Mouse (Mus musculus) brown adipose tissue, adult 24 weeks (tissue): Measurements from ENCODE around the gene Otp. TPM values are rescaled to one million over a fixed set of nuclear protein-coding genes. Genes with fewer than 3 reads are reported as not detected.

ENCODE experiments used
- H3K27ac ChIP-seq: fragments of 200-500 bp; replicated peaks from 2 replicates; pipeline ENCODE4 v1.5.1; 2012; ENCODE audit warnings: low read depth, mild to moderate bottlenecking, low read length
- H3K4me1 ChIP-seq: fragments of 200-500 bp; 2 replicates; pipeline ENCODE4 v1.6.1; 2012; ENCODE audit warnings: low read length, mixed read lengths; ENCODE audit not compliant: control insufficient read depth, insufficient read depth, insufficient read length
- H3K4me3 ChIP-seq: fragments of 200-500 bp; 2 replicates; pipeline ENCODE4 v1.5.1; 2012; ENCODE audit warnings: low read depth, mild to moderate bottlenecking, low read length, moderate library complexity; ENCODE audit not compliant: insufficient read depth
- polyA plus RNA-seq: library from polyadenylated mRNA; stranded (reverse); fragments of >200 nt; gene quantifications from 2 replicates; pipeline ENCODE4 v1.2.4, GENCODE M21; 2012; ENCODE audit not compliant: missing spikeins, insufficient read depth, insufficient read length

Gene Otp
- polyA plus RNA-seq, 1 experiment, result not detected

GRCm38 (mm10) chr13:94869541-94869940, 5.9 kb upstream of the Otp start:
- Histone ChIP-seq H3K4me1 (no peaks in the 10 kb centered on the region), H3K4me3 (no peak overlapping the region), H3K27ac (no peak overlapping the region)

- no peaks in the 10 kb centered on the region for H3K4me1 ChIP-seq
- H3K4me3 ChIP-seq, result no peak overlapping the region
- no peak overlapping the region for H3K27ac ChIP-seq
Measured at GRCm38 (mm10) chr13:94870071-94870460, 5.3 kb upstream of the Otp start.

DNA sequence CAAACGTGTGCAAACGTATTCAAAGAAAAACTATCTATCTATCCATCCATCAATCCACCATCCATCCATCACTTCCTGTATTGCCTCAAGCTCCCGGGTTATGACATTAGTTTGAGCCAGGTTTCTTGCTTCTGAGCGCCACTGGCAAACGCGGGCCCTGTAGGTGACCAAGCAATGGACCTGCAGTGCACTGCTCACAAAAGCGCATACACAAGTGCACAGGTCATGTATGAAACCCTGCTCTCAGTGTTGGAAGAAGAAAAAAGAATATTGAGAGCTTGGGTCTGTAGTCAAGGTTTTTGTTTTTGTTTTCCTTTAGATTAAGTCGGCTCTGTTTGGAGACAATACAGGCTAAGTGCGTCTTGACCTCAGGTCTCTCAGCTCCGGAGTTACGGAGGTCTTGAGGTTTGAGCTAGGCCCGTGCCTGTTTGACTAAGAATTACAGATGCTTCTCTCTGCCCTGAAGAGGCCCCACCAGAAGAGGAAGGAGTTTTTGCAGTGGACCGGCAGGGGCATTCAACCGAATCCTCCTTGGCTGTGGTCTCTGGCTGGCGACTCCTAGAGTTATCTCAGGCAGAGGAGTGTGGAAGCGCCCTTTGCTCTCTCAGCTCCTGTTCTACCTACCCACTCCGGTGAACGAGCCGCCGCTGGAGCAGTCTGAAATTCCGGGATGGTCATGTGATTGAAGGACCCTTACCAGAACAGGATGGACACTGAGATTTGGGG, 4.8 kb upstream of the Otp start:
- Histone ChIP-seq H3K4me3 (no peak overlapping the region), H3K4me1 (no peaks in the 10 kb centered on the region), H3K27ac (no peak overlapping the region)

DNA sequence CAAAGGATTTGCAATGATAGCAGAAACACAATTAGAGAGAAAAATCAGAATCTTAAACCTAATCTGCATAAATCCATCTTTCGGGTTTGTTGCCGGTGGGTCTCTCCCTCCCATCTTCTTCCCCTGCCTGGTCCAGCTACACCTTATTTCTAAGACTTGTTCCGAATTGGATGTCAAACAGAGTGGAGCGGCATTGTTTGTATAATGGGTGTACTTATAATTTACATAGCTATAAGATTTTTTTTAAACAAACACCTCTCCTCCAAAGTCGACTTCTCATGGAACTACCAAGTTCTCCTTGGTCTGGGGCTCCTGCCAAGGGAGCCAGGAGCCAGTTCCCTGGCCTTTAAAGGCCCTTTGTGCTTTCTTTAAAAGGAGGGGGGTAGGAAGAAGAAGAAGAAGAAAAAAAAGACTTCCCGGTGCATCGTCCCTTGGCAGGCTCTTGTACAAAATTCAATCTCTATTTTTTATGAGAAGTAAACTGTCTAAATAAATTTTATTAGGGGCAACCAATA, 3.5 kb upstream of the Otp start:
- H3K4me1 ChIP-seq, result no peaks in the 10 kb centered on the region
- no peak overlapping the region for H3K27ac ChIP-seq
- H3K4me3 ChIP-seq, result no peak overlapping the region

DNA sequence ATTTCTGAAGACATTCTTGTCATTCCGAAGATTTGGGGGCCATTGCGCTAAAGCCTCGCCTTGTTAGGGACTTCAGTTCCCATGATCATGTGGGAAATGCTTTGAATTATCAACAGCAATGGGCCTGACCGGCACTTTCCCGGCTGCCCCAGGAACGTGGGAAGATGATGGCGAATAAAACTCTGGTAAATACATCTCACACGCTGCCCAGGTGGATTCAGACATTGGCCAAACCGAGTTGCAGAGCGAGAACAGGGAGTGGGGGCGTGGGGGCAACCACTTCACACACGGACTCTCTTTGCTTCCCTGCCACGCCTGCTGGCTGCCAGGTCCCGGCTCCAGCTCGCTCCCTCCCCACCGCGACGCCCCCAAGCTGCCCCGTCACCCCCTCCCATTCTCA, 3.0 kb upstream of the Otp start:
- no peak overlapping the region for H3K27ac ChIP-seq
- no peak overlapping the region for H3K4me3 ChIP-seq

DNA sequence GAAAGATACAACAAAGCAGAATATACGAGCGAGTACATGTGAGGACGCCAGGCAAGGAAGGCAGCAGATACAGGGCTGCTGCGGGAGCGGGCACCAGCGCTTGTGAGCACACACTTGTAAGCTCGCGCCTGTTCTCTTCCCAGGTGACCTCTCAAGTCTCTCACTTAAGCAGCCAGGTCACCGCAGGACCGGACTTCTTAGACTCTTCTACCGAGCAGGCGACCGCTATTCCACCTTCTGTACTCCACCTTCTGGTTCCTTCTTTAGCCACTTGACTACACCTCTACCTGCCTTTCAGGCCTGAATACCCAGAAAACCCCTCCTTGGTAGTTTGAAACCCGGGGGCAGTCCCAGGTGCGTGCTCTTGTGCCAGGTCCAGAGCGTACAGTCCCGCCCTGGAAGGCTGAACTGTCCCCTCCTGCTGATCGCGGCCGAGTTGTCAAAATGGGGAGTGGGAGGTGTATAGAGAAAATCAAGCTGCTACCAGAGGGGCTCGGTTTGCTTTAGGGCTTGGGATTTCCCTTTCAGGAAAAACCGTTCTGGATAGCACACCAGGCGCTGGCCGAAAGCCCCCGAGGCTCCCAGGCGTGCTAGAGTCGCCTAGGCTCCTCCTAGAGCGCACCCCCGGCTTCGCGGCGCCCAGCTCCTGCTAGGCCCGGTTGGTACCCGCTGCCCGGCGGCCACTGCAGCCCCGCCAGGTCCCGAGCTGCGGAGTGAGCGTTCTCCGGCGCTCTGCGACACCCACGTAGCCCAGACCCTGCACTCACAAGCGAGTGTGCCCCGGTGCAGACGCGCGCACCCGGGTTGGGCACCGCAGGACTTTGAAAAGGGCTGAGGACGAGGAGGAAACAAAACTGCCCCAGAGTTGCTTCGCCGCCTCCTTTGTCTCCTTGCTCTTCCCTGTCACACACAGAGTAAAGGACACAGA, 2.0 kb upstream of the Otp start:
- Histone ChIP-seq H3K4me3 (no peak overlapping the region), H3K4me1 (no peaks in the 10 kb centered on the region), H3K27ac (no peak overlapping the region)

More for the DNA sequence above, 3.0 kb upstream of the Otp start:
- H3K4me1 ChIP-seq, result no peaks in the 10 kb centered on the region

- Histone ChIP-seq H3K4me1 (no peaks in the 10 kb centered on the region), H3K27ac (no peak overlapping the region), H3K4me3 (no peak overlapping the region)
Measured at GRCm38 (mm10) chr13:94874039-94874425, 1.4 kb upstream of the Otp start.

- H3K4me3 ChIP-seq, result no peak overlapping the region
- H3K4me1 ChIP-seq, result no peaks in the 10 kb centered on the region
- H3K27ac ChIP-seq, result no peak overlapping the region
Measured at GRCm38 (mm10) chr13:94874656-94875395, 576 bp upstream of the Otp start.

DNA sequence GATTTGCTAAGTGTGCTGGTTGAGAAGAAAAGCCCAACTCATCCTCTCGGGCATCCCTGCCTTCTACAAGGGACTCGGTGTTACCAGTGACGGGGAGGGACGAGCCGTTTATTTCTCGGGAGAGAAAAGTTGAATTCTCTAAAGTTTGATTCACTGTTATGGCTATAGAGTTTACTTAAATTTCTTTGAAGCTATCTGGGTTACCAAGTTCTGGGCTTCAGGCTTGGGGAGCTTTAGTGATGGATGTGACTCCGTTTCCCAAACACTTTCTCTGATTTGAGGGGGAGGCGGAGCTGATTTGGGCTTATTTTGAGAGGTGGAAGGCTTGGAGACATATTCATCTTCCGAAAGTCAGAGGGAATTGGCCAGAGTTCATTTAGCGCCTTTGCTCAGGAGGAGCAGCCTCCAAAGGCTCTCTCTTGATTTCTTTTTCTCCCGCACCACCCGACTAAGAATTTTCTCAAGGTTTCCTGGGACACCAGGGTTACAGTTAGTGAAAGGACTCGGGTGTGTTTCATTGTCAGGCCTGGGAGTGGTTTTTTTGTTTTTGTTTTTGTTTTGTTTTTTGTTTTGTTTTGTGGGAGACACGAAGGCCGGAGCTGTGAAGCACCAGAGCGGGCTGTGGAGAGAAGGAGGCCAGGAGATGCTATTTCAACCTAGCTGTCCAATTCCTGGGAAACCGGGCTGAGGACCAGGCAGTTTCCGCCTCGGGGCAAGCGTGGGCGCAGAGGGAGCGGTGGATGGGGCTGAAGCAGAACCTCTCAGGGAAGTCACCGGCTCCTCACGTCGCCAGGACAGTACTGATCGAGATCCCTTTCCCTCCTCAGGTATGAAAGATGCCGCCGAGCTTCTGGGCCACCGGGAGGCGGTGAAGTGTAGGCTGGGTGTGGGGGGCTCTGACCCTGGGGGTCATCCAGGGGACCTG, 1.1 kb downstream of the Otp start:
- Histone ChIP-seq H3K4me3 (no peak overlapping the region), H3K4me1 (no peaks in the 10 kb centered on the region), H3K27ac (no peak overlapping the region)

- no peak overlapping the region for H3K27ac ChIP-seq
- no peak overlapping the region for H3K4me3 ChIP-seq
- no peaks in the 10 kb centered on the region for H3K4me1 ChIP-seq
Measured at GRCm38 (mm10) chr13:94877211-94877590, 1.8 kb downstream of the Otp start.

DNA sequence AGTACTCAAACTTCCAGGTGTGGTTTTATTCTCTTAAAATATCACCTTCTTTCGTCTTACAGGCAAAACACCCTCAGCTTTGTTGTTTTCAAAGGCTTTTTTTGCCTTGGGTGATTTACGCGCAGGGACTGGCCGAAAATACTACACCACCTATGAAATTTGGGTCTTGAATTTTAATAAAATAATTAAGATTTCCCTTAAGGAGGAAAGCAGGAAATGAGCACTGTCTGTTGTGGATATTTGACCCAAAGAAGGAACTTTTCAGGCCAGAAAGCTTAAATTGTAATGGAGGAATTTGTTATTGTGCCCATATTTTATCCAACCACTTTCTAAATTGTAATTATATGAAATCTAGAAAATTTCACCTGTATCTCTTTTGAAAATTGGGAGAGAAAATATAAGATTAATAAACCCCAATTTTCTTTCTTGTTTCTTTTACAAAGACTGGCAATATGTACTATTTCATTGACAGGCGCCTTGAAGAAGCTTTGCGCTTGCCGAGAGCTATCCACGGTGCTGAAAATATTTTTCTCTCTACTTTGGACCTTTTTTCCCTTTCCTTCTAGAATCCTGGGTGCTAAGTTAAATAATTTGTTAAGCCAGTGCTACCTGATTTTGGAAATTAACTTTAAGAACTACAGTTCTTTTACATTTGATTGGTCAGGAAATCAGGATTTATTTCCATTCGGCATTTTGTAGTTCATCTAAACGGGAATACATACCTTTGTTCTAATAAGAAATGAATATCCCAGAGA, 2.8 kb downstream of the Otp start:
- Histone ChIP-seq H3K4me3 (no peak overlapping the region), H3K27ac (no peak overlapping the region), H3K4me1 (no peaks in the 10 kb centered on the region)

- Histone ChIP-seq H3K27ac (no peak overlapping the region), H3K4me3 (no peak overlapping the region), H3K4me1 (no peaks in the 10 kb centered on the region)
Measured at GRCm38 (mm10) chr13:94881201-94881600, 5.8 kb downstream of the Otp start.

GRCm38 (mm10) chr13:94882221-94882620, 6.8 kb downstream of the Otp start:
- no peak overlapping the region for H3K4me3 ChIP-seq
- H3K4me1 ChIP-seq, result no peaks in the 10 kb centered on the region
- H3K27ac ChIP-seq, result no peak overlapping the region

DNA sequence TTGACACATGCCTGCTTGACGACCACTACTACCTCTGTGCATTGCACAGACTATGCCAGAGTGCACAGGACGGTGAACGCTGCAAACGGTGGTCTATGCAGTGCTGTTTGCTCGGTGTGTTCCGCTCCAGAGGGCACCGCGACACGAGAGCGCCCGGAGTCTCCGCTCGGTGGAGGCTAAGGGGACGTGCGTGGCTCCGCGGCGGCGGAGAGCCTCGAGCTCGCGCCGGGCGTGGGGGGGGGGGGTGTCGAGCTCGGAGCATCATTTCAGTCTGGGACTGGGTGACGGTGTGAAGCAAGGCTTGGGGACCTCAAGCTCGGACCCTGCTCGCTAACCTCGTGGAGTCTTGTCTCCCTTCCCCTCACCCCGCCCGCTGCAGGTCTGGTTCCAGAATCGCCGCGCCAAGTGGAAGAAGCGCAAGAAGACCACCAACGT, 7.3 kb downstream of the Otp start:
- Histone ChIP-seq H3K4me3 (peak overlapping the region; percentile 45), H3K27ac (no peak overlapping the region), H3K4me1 (no peaks in the 10 kb centered on the region)
